8 mouse cellular contexts compared by ENCODE assay signal in the genomic region with DNA sequence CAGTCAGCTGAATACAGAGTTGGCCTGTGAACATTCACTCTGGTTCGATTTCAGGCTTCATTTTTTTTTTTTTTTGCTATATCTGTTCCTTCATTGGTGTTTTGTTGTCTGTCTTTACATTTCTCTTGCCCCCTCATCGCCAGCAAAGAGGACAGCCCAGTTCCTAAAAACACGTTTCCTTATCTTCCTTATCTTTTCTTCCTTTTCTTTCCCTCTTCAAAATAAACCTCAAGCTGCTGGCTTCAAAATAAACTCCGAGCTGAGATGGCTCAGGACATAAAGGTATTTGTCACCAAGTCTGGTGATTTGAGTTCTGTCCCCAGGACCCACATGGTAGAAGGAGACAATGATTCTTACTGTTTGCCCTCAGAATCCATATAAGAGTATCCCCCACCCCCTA. TPM values are rescaled to one million over a fixed set of nuclear protein-coding genes. Genes with fewer than 3 reads are reported as not detected.
DNase-seq lines count a peak whose midpoint lies in the region; ATAC-seq and TF ChIP-seq lines count a peak whose summit lies in the region.

No protein-coding gene starts in this region.

- no peak for TF ChIP-seq CTCF in heart, adult 2 months (IDR thresholded peaks at IDR 0.05)
- no peak for TF ChIP-seq CTCF in thymus, adult 2 months (IDR thresholded peaks at IDR 0.05; ENCODE audit: borderline replicate concordance, control insufficient read depth, extremely low read depth, insufficient read depth, low read length, poor library complexity)
- TF ChIP-seq CTCF in liver, embryonic 14.5 days (IDR thresholded peaks at IDR 0.05; ENCODE audit: low read depth), result no peak

- DNase-seq in heart, adult 2 months, result no peak
- DNase-seq in heart, postnatal 10 days, result no peak
- DNase-seq in thymus, adult 2 months, result no peak
- no peak for DNase-seq in thymus, postnatal 25 days
- DNase-seq in liver, embryonic 14.5 days (ENCODE audit: low read depth in 3 of 3, low spot score in 3 of 3), result no peak
- no peak for DNase-seq in yolk sac, embryonic 10.5 days (ENCODE audit: low spot score)
- no peak for DNase-seq in right cerebral cortex, postnatal 14 days
- no peak for DNase-seq in gastrocnemius, postnatal 14 days

- WGBS in heart, adult 2 months, result 1% methylated on average over 4 of the region's 4 CpGs
- WGBS in thymus, adult 2 months, result 6% methylated on average over 4 of the region's 4 CpGs
- under 1% methylated on average over 4 of the region's 4 CpGs for WGBS in liver, embryonic 14.5 days (ENCODE audit: insufficient replicate concordance)

- no peaks in the 10 kb centered on the region for H3K27me3 ChIP-seq in heart, adult 2 months (ENCODE audit: control insufficient read depth, insufficient read depth, low read length)
- H3K27me3 ChIP-seq in thymus, adult 2 months (ENCODE audit: control insufficient read depth, insufficient read depth, low read length), result no peaks in the 10 kb centered on the region
- H3K27me3 ChIP-seq in liver, embryonic 14.5 days (ENCODE audit: control insufficient read depth, insufficient read depth, low read length), result no peaks in the 10 kb centered on the region

- no peaks in the 10 kb centered on the region for H3K9me3 ChIP-seq in liver, embryonic 14.5 days (ENCODE audit: control insufficient read depth, low read length)

- intact Hi-C loops in heart, adult 2 months (cut with DNase I), result loop anchor here (2.0 kb wide), 1 partner anchor 36 kb away; the partner anchor contains the start of genes Zfp646 and Zfp668
- intact Hi-C loops in heart, postnatal 10 days (cut with DNase I), result no loop called here
- intact Hi-C loops in gastrocnemius, postnatal 14 days (cut with DNase I; ENCODE audit: low total_unique reads), result no loop called here

- no peak overlapping the region; the same call in 1 of the 2 replicates for H3K27ac ChIP-seq in heart, adult 2 months
- H3K27ac ChIP-seq in thymus, adult 2 months (ENCODE audit: control insufficient read depth, insufficient read depth, low read length), result no peak overlapping the region
- H3K27ac ChIP-seq in liver, embryonic 14.5 days, result peak overlapping the region; percentile 84

- no peaks in the 10 kb centered on the region for H3K36me3 ChIP-seq in heart, adult 2 months (ENCODE audit: control insufficient read depth, insufficient read depth, low read length)
- peaks cover 16% of the 10 kb centered on the region for H3K36me3 ChIP-seq in thymus, adult 2 months (ENCODE audit: control insufficient read depth, insufficient read depth, low read length)
- peaks cover 9% of the 10 kb centered on the region for H3K36me3 ChIP-seq in liver, embryonic 14.5 days (replicated peaks; ENCODE audit: control insufficient read depth, insufficient read depth, low read depth)

- no peak for ATAC-seq in liver, embryonic 14.5 days (ENCODE audit: insufficient read depth)

- no peak for TF ChIP-seq EP300 in heart, adult 2 months (IDR thresholded peaks at IDR 0.05; ENCODE audit: insufficient read depth, low read depth, low read length)
- TF ChIP-seq EP300 in liver, embryonic 14.5 days (IDR thresholded peaks at IDR 0.05; ENCODE audit: low read depth), result no peak

- H3K4me2 ChIP-seq in liver, embryonic 14.5 days (ENCODE audit: low read depth), result peak overlapping the region; percentile 91

- H3K4me3 ChIP-seq in heart, adult 2 months, result peak overlapping the region; percentile 90
- peak overlapping the region; percentile 99 for H3K4me3 ChIP-seq in thymus, adult 2 months (ENCODE audit: control insufficient read depth, insufficient read depth, low read length)
- H3K4me3 ChIP-seq in liver, embryonic 14.5 days (ENCODE audit: insufficient read depth in 1 of 2, low read depth in 2 of 2, low read length in 2 of 2), result peak overlapping the region; percentile 94 to 99

- H3K9ac ChIP-seq in heart, adult 2 months (ENCODE audit: low read depth, low read length), result peak overlapping the region; percentile 60; the same call in 1 of the 2 replicates
- peak overlapping the region; percentile 90 for H3K9ac ChIP-seq in liver, embryonic 14.5 days (replicated peaks)

- H3K79me2 ChIP-seq in heart, adult 2 months (replicated peaks; ENCODE audit: control insufficient read depth, insufficient read depth, low read length), result no peaks in the 10 kb centered on the region

- no peak for TF ChIP-seq POLR2A in heart, adult 2 months (IDR thresholded peaks at IDR 0.05; ENCODE audit: insufficient read depth, low read depth, low read length)
- TF ChIP-seq POLR2A in thymus, adult 2 months (IDR thresholded peaks at IDR 0.05; ENCODE audit: control insufficient read depth, extremely low read depth, insufficient read depth, low read length, poor library complexity), result no peak

- no peaks in the 10 kb centered on the region for H3K4me1 ChIP-seq in heart, adult 2 months (ENCODE audit: control insufficient read depth, insufficient read depth, low read length)
- peaks cover 3% of the 10 kb centered on the region for H3K4me1 ChIP-seq in thymus, adult 2 months (replicated peaks; ENCODE audit: control insufficient read depth, insufficient read depth, low read length)
- H3K4me1 ChIP-seq in liver, embryonic 14.5 days (replicated peaks; ENCODE audit: control insufficient read depth in 2 of 2, insufficient read depth in 2 of 2, low read length in 1 of 2), result peaks cover 10 to 11% of the 10 kb centered on the region in 2 experiments

RNA-seq across cellular contexts. Expression of gene Kat8, which starts 0.6 kb away (rescaled TPM):
- total RNA-seq in heart, adult 2 months (2021), result 10 to 100 TPM; 13.8 to 14.6 TPM
- 10.1 and 16.9 TPM in 2 replicates for polyA plus RNA-seq in heart, adult 2 months (2012; rRNA removed)
- total RNA-seq in heart, postnatal 10 days (2021), result 10 to 100 TPM; 12.7 to 14.6 TPM
- 25.5 and 29.4 TPM in 2 replicates for polyA plus RNA-seq in thymus, adult 2 months (2012; rRNA removed)
- 9.6 and 13.7 TPM in 2 replicates for polyA plus RNA-seq in liver, embryonic 14.5 days (2012; rRNA removed)
- polyA plus RNA-seq in liver, embryonic 14.5 days (2014; fragmentation: Nextera tagmentation; extraction: Ambion mirVana), result 15.7 and 17.6 TPM in 2 replicates
- total RNA-seq in gastrocnemius, postnatal 14 days (2021), result 10 to 100 TPM; 12.5 to 15.2 TPM

RNA-seq across cellular contexts. Expression of gene Bckdk, which starts 9.1 kb away (rescaled TPM):
- 100 to 1,000 TPM; 104 to 131 TPM for total RNA-seq in heart, adult 2 months (2021)
- polyA plus RNA-seq in heart, adult 2 months (2012; rRNA removed), result 165 and 210 TPM in 2 replicates
- total RNA-seq in heart, postnatal 10 days (2021), result 10 to 100 TPM; 96.6 to 98.5 TPM
- polyA plus RNA-seq in thymus, adult 2 months (2012; rRNA removed), result 94.9 and 103 TPM in 2 replicates
- polyA plus RNA-seq in liver, embryonic 14.5 days (2012; rRNA removed), result 28.0 and 29.7 TPM in 2 replicates
- 68.3 and 76.0 TPM in 2 replicates for polyA plus RNA-seq in liver, embryonic 14.5 days (2014; fragmentation: Nextera tagmentation; extraction: Ambion mirVana)
- 100 to 1,000 TPM; 103 to 113 TPM for total RNA-seq in gastrocnemius, postnatal 14 days (2021)

RNA-seq across cellular contexts. Expression of gene Prss8, which starts 17.0 kb away (rescaled TPM):
- not detected for total RNA-seq in heart, adult 2 months (2021)
- polyA plus RNA-seq in heart, adult 2 months (2012; rRNA removed), result 1.1 TPM in 1 of 2 replicates, not detected in the other
- not detected for total RNA-seq in heart, postnatal 10 days (2021)
- polyA plus RNA-seq in thymus, adult 2 months (2012; rRNA removed), result 5.4 and 6.9 TPM in 2 replicates
- polyA plus RNA-seq in liver, embryonic 14.5 days (2012; rRNA removed), result 8.3 and 12.6 TPM in 2 replicates
- 9.8 and 10.3 TPM in 2 replicates for polyA plus RNA-seq in liver, embryonic 14.5 days (2014; fragmentation: Nextera tagmentation; extraction: Ambion mirVana)
- total RNA-seq in gastrocnemius, postnatal 14 days (2021), result not detected

RNA-seq across cellular contexts. Expression of gene Vkorc1, which starts 17.5 kb away (rescaled TPM):
- total RNA-seq in heart, adult 2 months (2021), result 10 to 100 TPM; 16.2 to 17.7 TPM
- polyA plus RNA-seq in heart, adult 2 months (2012; rRNA removed), result 59.2 and 90.0 TPM in 2 replicates
- total RNA-seq in heart, postnatal 10 days (2021), result 10 to 100 TPM; 33.8 to 34.3 TPM
- 56.9 and 75.1 TPM in 2 replicates for polyA plus RNA-seq in thymus, adult 2 months (2012; rRNA removed)
- 74.0 and 104 TPM in 2 replicates for polyA plus RNA-seq in liver, embryonic 14.5 days (2012; rRNA removed)
- 107 and 116 TPM in 2 replicates for polyA plus RNA-seq in liver, embryonic 14.5 days (2014; fragmentation: Nextera tagmentation; extraction: Ambion mirVana)
- total RNA-seq in gastrocnemius, postnatal 14 days (2021), result 10 to 100 TPM; 23.4 to 30.0 TPM

RNA-seq across cellular contexts. Expression of gene Gm21974, which starts 17.7 kb away (rescaled TPM):
- not detected for total RNA-seq in heart, adult 2 months (2021)
- polyA plus RNA-seq in heart, adult 2 months (2012; rRNA removed), result not detected in 2 replicates
- not detected for total RNA-seq in heart, postnatal 10 days (2021)
- polyA plus RNA-seq in thymus, adult 2 months (2012; rRNA removed), result not detected in 2 replicates
- not detected in 2 replicates for polyA plus RNA-seq in liver, embryonic 14.5 days (2012; rRNA removed)
- polyA plus RNA-seq in liver, embryonic 14.5 days (2014; fragmentation: Nextera tagmentation; extraction: Ambion mirVana), result not detected in 2 replicates
- not detected for total RNA-seq in gastrocnemius, postnatal 14 days (2021)
